21 mouse cellular contexts compared by ENCODE assay signal in genomic region chr1:40825826-40826225, GRCm38 (mm10). TPM values are rescaled to one million over a fixed set of nuclear protein-coding genes. Genes with fewer than 3 reads are reported as not detected.
"Had no signal": no experiment of that assay in that cellular context is flagged by ENCODE, and none has a peak within 500 bp of the region (broad histone marks: within the 10 kb centered on the region; RNA-seq: fewer than 3 reads in every experiment).

No protein-coding gene starts in this region.

- H3K4me3 ChIP-seq: limb, embryonic 12.5 days; limb, embryonic 15.5 days; midbrain, embryonic 12.5 days; midbrain, embryonic 15.5 days; neural tube, embryonic 13.5 days had no signal

- H3K27ac ChIP-seq: limb, embryonic 12.5 days; limb, embryonic 15.5 days; liver, embryonic 14.5 days; macrophage; midbrain, embryonic 12.5 days; midbrain, embryonic 15.5 days; neural tube, embryonic 13.5 days; stomach, postnatal 0 days had no signal

- DNase-seq: kidney, postnatal 14 days; kidney, postnatal 4 days; left cerebral cortex, postnatal 4 days; liver, postnatal 0 days; lung, embryonic 14.5 days; right cerebral cortex, adult 18-20 months; right cerebral cortex, postnatal 14 days; right cerebral cortex, postnatal 4 days; thymus, adult 2 months; thymus, postnatal 14 days; thymus, postnatal 4 days had no signal

RNA-seq across cellular contexts. Expression of gene Tmem182, which starts 20.4 kb away (rescaled TPM):
- total RNA-seq: megakaryocyte, adult 5-6 weeks; neutrophil, adult 5-6 weeks had no signal
